Mouse (Mus musculus) megakaryocyte, embryonic 14.5 days (primary cell): ENCODE results near the gene Pum3. TPM values are rescaled to one million over a fixed set of nuclear protein-coding genes. Genes with fewer than 3 reads are reported as not detected.

Experiments
- H3K27me3 ChIP-seq: replicated peaks from 2 replicates; pipeline ENCODE3; 2012; ENCODE audit warnings: inconsistent platforms
- H3K36me3 ChIP-seq: replicated peaks from 2 replicates; pipeline ENCODE3; 2012; ENCODE audit warnings: low read length, inconsistent platforms, mixed read lengths
- H3K4me1 ChIP-seq: 2 replicates; pipeline ENCODE4 v1.6.1; 2012; ENCODE audit warnings: inconsistent platforms
- H3K4me3 ChIP-seq: replicated peaks from 2 replicates; pipeline ENCODE3; 2012; ENCODE audit warnings: moderate library complexity, mild to moderate bottlenecking, inconsistent platforms
- H3K9me3 ChIP-seq: 2 replicates; pipeline ENCODE4 v1.6.1; 2012; ENCODE audit warnings: inconsistent platforms
- FLI1 ChIP-seq: IDR thresholded peaks from 2 replicates; pipeline ENCODE4 v1.6.1; 2012; ENCODE audit warnings: low read length, inconsistent platforms, mixed read lengths
- GATA1 ChIP-seq: IDR thresholded peaks from 3 replicates; pipeline ENCODE4 v1.6.1; 2012; ENCODE audit warnings: mixed read lengths, low read length, inconsistent platforms, borderline replicate concordance
- polyA plus RNA-seq: library from polyadenylated mRNA; stranded (reverse); fragments of >175 nt; gene quantifications from 2 replicates; pipeline ENCODE4 v1.2.3, GENCODE M21; 2012; ENCODE audit warnings: low replicate concordance; ENCODE audit not compliant: insufficient read depth

Pum3 gene
- 14.1 and 34.0 TPM in 2 replicates for polyA plus RNA-seq

GRCm38 (mm10) chr19:27429745-27430251, at the start of gene Pum3:
Gene Pum3 (minus strand): TSS chr19:27429825.
- H3K4me3 ChIP-seq: peak within 1 kb of the TSS; percentile 98
- H3K36me3 ChIP-seq: peaks cover 23% of the 10 kb centered on the region
- H3K27me3 ChIP-seq: peaks cover 5% of the 10 kb centered on the region
- TF ChIP-seq FLI1 (peak; percentile 86; the same call in 1 of the 2 replicates), GATA1 (no peak)
- no peaks in the 10 kb centered on the region for H3K9me3 ChIP-seq
- peaks cover 36% of the 10 kb centered on the region for H3K4me1 ChIP-seq

GRCm38 (mm10) chr19:27466691-27467090, 37.1 kb upstream of the Pum3 start:
- no peaks in the 10 kb centered on the region for H3K4me1 ChIP-seq
- no peak for TF ChIP-seq GATA1
- TF ChIP-seq FLI1: no peak
- no peak overlapping the region for H3K4me3 ChIP-seq
- H3K27me3 ChIP-seq: peaks cover 2% of the 10 kb centered on the region
- no peaks in the 10 kb centered on the region for H3K36me3 ChIP-seq
- H3K9me3 ChIP-seq: no peaks in the 10 kb centered on the region; the same call in 1 of the 2 replicates

- Histone ChIP-seq H3K9me3 (no peaks in the 10 kb centered on the region; the same call in 1 of the 2 replicates), H3K36me3 (no peaks in the 10 kb centered on the region), H3K4me1 (no peaks in the 10 kb centered on the region), H3K4me3 (no peak overlapping the region), H3K27me3 (no peaks in the 10 kb centered on the region)
- no peak for TF ChIP-seq FLI1
- TF ChIP-seq GATA1: no peak
Observed at GRCm38 (mm10) chr19:27462656-27463055, 33.0 kb upstream of the Pum3 start.

DNA sequence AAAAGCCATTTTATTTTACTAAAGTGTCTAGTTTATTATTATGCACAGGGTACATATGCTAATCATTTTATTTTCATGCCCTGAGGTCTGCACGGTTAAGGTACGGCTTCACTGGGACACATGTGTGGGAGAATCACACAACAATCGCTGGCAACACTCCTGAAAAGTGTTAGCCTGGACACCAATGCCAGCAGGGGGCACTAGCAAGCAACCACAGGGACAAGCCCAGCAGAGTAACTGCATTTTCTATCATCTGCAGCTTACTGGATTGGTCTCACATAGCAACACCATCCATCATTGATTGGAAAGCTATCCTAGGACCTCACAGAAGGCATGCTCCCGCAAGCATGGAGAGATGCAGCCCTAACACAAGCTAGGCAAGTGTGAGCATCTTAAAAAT, 20.8 kb upstream of the Pum3 start:
- Histone ChIP-seq H3K9me3 (peaks cover 6% of the 10 kb centered on the region; the same call in 1 of the 2 replicates), H3K4me3 (no peak overlapping the region), H3K36me3 (no peaks in the 10 kb centered on the region), H3K27me3 (peaks cover 15% of the 10 kb centered on the region), H3K4me1 (no peaks in the 10 kb centered on the region)
- TF ChIP-seq GATA1 (no peak), FLI1 (no peak)

DNA sequence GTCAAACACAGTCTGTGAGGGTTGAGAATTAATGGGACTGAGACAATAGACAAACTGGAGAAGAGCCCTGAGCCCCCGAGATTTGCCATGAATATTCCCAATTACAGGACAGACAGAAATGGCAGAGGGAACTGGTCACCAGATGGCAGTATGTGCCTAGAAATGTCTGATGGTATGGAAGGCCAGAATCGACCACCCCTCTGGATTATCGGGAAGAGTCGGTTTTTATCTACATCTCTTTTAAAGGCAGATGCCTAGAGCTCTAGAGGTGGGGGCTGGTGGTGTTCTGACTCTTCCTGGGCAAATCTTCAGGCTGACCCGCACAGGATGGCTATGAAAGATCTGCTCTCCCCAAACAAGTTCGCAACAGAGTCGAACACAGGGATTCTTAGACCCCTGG, 17.9 kb upstream of the Pum3 start:
- peaks cover 17% of the 10 kb centered on the region for H3K27me3 ChIP-seq
- no peaks in the 10 kb centered on the region for H3K4me1 ChIP-seq
- TF ChIP-seq FLI1: no peak
- TF ChIP-seq GATA1: no peak
- no peaks in the 10 kb centered on the region for H3K9me3 ChIP-seq
- H3K36me3 ChIP-seq: no peaks in the 10 kb centered on the region
- H3K4me3 ChIP-seq: no peak overlapping the region

GRCm38 (mm10) chr19:27441106-27441505, 11.5 kb upstream of the Pum3 start:
- no peak for TF ChIP-seq GATA1
- TF ChIP-seq FLI1: no peak
- no peaks in the 10 kb centered on the region for H3K9me3 ChIP-seq
- H3K4me1 ChIP-seq: peaks cover 3% of the 10 kb centered on the region; the same call in 1 of the 2 replicates
- no peaks in the 10 kb centered on the region for H3K36me3 ChIP-seq
- peaks cover 15% of the 10 kb centered on the region for H3K27me3 ChIP-seq
- H3K4me3 ChIP-seq: no peak overlapping the region

DNA sequence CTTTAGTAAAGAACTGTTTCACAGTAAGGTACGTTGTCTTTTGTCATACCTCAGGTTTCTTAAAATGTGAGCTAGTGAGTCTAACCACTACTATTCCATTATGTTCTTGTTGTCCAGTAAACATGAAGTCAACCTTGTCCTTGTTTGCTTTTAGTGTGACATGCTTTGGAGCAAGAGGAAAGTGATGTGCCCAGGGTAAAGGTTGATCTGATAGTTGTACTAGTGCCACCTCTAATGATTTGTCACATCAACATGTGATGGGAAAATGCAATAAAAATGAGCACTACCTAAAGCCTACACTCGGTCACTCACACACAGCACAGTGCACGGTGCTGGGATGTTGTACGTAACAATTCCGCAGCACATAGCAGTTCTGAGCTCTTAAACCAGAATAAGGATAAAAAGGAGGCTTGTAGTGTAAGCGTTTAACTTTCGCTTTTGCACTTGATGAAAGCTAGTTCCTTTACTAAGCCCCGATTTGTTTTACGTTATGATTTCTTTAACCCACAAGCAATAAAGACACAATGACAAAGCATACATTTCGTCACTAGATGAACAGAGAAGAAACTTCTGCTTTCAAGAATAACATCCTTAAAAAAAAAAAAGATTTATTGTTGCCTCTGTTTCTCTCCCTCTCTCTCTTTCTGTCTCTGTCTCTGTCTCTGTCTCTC, 8.5 kb upstream of the Pum3 start:
- H3K4me3 ChIP-seq: peak overlapping the region; percentile 84
- no peaks in the 10 kb centered on the region for H3K9me3 ChIP-seq
- peaks cover 3% of the 10 kb centered on the region; the same call in 1 of the 2 replicates for H3K4me1 ChIP-seq
- H3K36me3 ChIP-seq: no peaks in the 10 kb centered on the region
- H3K27me3 ChIP-seq: peaks cover 22% of the 10 kb centered on the region
- TF ChIP-seq FLI1 (no peak), GATA1 (no peak)

DNA sequence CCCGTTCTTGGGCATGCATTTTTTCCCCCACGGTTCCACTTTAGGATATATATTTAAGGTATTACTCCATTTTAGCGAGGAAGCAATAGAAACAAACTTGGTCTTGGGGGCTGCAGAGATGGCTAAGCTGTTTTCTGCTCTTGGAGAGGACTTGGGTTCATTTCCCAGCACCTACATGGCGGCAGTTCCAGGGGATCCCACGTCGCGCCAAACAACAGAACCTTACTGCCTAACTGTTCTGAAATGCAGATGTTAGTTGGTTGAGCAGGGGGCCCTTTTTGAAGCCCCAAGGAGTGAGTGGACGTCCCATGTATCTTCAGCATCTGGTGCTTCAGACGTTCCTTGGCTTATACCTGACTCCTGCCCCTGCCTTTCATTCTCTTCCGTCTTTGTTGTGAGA, 781 bp upstream of the Pum3 start:
- TF ChIP-seq FLI1 (no peak), GATA1 (no peak)
- H3K27me3 ChIP-seq: peaks cover 9% of the 10 kb centered on the region
- H3K36me3 ChIP-seq: peaks cover 17% of the 10 kb centered on the region
- H3K4me1 ChIP-seq: peaks cover 36% of the 10 kb centered on the region
- peak overlapping the region; percentile 98 for H3K4me3 ChIP-seq
- H3K9me3 ChIP-seq: no peaks in the 10 kb centered on the region

- TF ChIP-seq FLI1 (no peak), GATA1 (no peak)
- Histone ChIP-seq H3K36me3 (peaks cover 28% of the 10 kb centered on the region), H3K4me1 (peaks cover 36% of the 10 kb centered on the region)
Observed at GRCm38 (mm10) chr19:27429281-27429680, 344 bp downstream of the Pum3 start.

GRCm38 (mm10) chr19:27427865-27428264, 1.8 kb downstream of the Pum3 start:
- H3K4me3 ChIP-seq: peak overlapping the region; percentile 59
- no peak for TF ChIP-seq GATA1
- no peak for TF ChIP-seq FLI1

More at GRCm38 (mm10) chr19:27429281-27429680, 344 bp downstream of the Pum3 start:
- H3K9me3 ChIP-seq: no peaks in the 10 kb centered on the region
- H3K27me3 ChIP-seq: peaks cover 1% of the 10 kb centered on the region
- H3K4me3 ChIP-seq: peak overlapping the region; percentile 98

GRCm38 (mm10) chr19:27426451-27426850, 3.2 kb downstream of the Pum3 start:
- peaks cover 55% of the 10 kb centered on the region for H3K36me3 ChIP-seq
- H3K27me3 ChIP-seq: no peaks in the 10 kb centered on the region
- no peak overlapping the region for H3K4me3 ChIP-seq
- no peaks in the 10 kb centered on the region for H3K9me3 ChIP-seq
- peaks cover 36% of the 10 kb centered on the region for H3K4me1 ChIP-seq
- TF ChIP-seq GATA1 (no peak), FLI1 (no peak)

More at GRCm38 (mm10) chr19:27427865-27428264, 1.8 kb downstream of the Pum3 start:
- Histone ChIP-seq H3K9me3 (no peaks in the 10 kb centered on the region), H3K27me3 (no peaks in the 10 kb centered on the region), H3K4me1 (peaks cover 40% of the 10 kb centered on the region), H3K36me3 (peaks cover 42% of the 10 kb centered on the region)
